Mouse (Mus musculus) ES-Bruce4 (cell line): Measurements from ENCODE around the gene Rtn3.

ENCODE experiments used
- CTCF ChIP-seq: IDR thresholded peaks from one replicate; pipeline ENCODE4 v1.8.1; 2011; ENCODE audit warnings: low read depth, low read length
- POLR2A ChIP-seq: IDR thresholded peaks from one replicate; pipeline ENCODE4 v1.8.1; 2011; ENCODE audit warnings: low read length; ENCODE audit not compliant: insufficient read depth

DNA sequence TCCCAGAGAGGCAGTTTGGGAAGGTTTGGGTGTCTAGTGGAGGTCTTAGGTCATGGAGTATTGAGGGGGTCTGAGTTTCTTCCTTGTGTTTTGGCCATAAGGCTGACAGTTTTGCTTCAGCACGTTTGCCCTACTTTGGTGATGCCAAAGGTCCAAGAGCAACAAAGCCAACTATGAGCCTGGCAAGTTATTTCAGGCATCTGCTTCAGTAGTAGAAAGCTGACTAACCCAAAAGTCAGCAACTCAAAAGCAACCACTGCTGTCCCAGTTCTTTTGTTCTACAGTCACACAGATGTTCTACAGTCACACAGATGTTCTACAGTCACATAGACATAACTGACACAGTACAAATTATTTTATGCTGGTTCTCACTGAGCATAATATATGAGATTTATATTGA lies 37.5 kb downstream of the Rtn3 start:
- TF ChIP-seq CTCF (no peak), POLR2A (no peak)
